ENCODE assay signal across 8 mouse cellular contexts in genomic region chr3:159494709-159495108, GRCm38 (mm10). TPM values are rescaled to one million over a fixed set of nuclear protein-coding genes. Genes with fewer than 3 reads are reported as not detected.
DNase-seq lines count a peak whose midpoint lies in the region; ATAC-seq and TF ChIP-seq lines count a peak whose summit lies in the region.
"Not testable (repeated sequence)": the region's sequence is repeated elsewhere in the genome, so short reads cannot be mapped to it uniquely, and the experiment has no call there.

No protein-coding gene starts in this region.

- TF ChIP-seq CTCF in forebrain, postnatal 0 days (IDR thresholded peaks at IDR 0.05; ENCODE audit: low read depth) = not testable (repeated sequence)

- H3K9me3 ChIP-seq in embryonic facial prominence, embryonic 12.5 days; forebrain, postnatal 0 days (ENCODE audit: low read length); hindbrain, embryonic 12.5 days (replicated peaks); kidney, embryonic 15.5 days (replicated peaks); liver, embryonic 12.5 days (replicated peaks); midbrain, embryonic 11.5 days (ENCODE audit: control insufficient read depth, low read length): not testable (repeated sequence)

- not testable (repeated sequence) for H3K4me1 ChIP-seq in embryonic facial prominence, embryonic 12.5 days; forebrain, postnatal 0 days (ENCODE audit: insufficient read depth); hindbrain, embryonic 12.5 days; kidney, embryonic 15.5 days; liver, embryonic 12.5 days; midbrain, embryonic 11.5 days (ENCODE audit: control insufficient read depth, insufficient read depth, low read length)

- peak overlapping the region; percentile 57; the same call in 1 of the 2 replicates for H3K27ac ChIP-seq in embryonic facial prominence, embryonic 12.5 days
- H3K27ac ChIP-seq in forebrain, postnatal 0 days (ENCODE audit: low read depth, low read length); hindbrain, embryonic 12.5 days; midbrain, embryonic 11.5 days (ENCODE audit: low read depth, low read length): not testable (repeated sequence)
- 0 out of 2 replicates have a peak overlapping the region, but pooled peaks have one; percentile 51 for H3K27ac ChIP-seq in kidney, embryonic 15.5 days
- peak overlapping the region; percentile 36; the same call in 1 of the 2 replicates for H3K27ac ChIP-seq in liver, embryonic 12.5 days

- H3K4me2 ChIP-seq in embryonic facial prominence, embryonic 12.5 days (replicated peaks) = peak overlapping the region; percentile 65
- H3K4me2 ChIP-seq in forebrain, postnatal 0 days (ENCODE audit: low read depth) = peak overlapping the region; percentile 61
- H3K4me2 ChIP-seq in hindbrain, embryonic 12.5 days (replicated peaks) = peak overlapping the region; percentile 64
- peak overlapping the region; percentile 69 for H3K4me2 ChIP-seq in kidney, embryonic 15.5 days
- H3K4me2 ChIP-seq in liver, embryonic 12.5 days = peak overlapping the region; percentile 73
- H3K4me2 ChIP-seq in midbrain, embryonic 11.5 days = peak overlapping the region; percentile 55

- H3K4me3 ChIP-seq in embryonic facial prominence, embryonic 12.5 days = peak overlapping the region; percentile 60
- peak overlapping the region; percentile 43 for H3K4me3 ChIP-seq in forebrain, postnatal 0 days (ENCODE audit: low read depth, low read length)
- H3K4me3 ChIP-seq in hindbrain, embryonic 12.5 days = peak overlapping the region; percentile 50
- H3K4me3 ChIP-seq in kidney, embryonic 15.5 days (replicated peaks) = peak overlapping the region; percentile 63
- peak overlapping the region; percentile 77 for H3K4me3 ChIP-seq in liver, embryonic 12.5 days
- peak overlapping the region; percentile 55 for H3K4me3 ChIP-seq in midbrain, embryonic 11.5 days (ENCODE audit: low read depth, low read length)

- ATAC-seq in embryonic facial prominence, embryonic 12.5 days (ENCODE audit: insufficient number of reproducible peaks, insufficient read depth, low FRiP score, low TSS enrichment) = 0 out of 2 replicates have a peak, but pooled peaks have one; percentile 53
- peak; percentile 21; the same call in 1 of the 2 replicates for ATAC-seq in forebrain, postnatal 0 days
- peak; percentile 70 for ATAC-seq in hindbrain, embryonic 12.5 days (ENCODE audit: low FRiP score)
- 0 out of 2 replicates have a peak, but pooled peaks have one; percentile 19 for ATAC-seq in kidney, embryonic 15.5 days (replicated peaks; ENCODE audit: low FRiP score)
- peak; percentile 48 for ATAC-seq in liver, embryonic 12.5 days
- ATAC-seq in midbrain, embryonic 11.5 days (ENCODE audit: low FRiP score) = peak; percentile 30; the same call in 1 of the 2 replicates

- DNase-seq in CD4-positive, CD25-positive, alpha-beta regulatory T cell, adult 2 months (ENCODE audit: low read depth, low spot score) = peak; percentile 4
- DNase-seq in forebrain, postnatal 0 days; midbrain, embryonic 11.5 days (ENCODE audit: low spot score, missing footprints): not testable (repeated sequence)
- DNase-seq in retina, postnatal 1 day = peak; percentile 2

- peak overlapping the region; percentile 62 for H3K9ac ChIP-seq in embryonic facial prominence, embryonic 12.5 days
- H3K9ac ChIP-seq in forebrain, postnatal 0 days = peak overlapping the region; percentile 47
- peak overlapping the region; percentile 67 for H3K9ac ChIP-seq in hindbrain, embryonic 12.5 days
- H3K9ac ChIP-seq in kidney, embryonic 15.5 days = peak overlapping the region; percentile 61; the same call in 1 of the 2 replicates
- H3K9ac ChIP-seq in liver, embryonic 12.5 days = peak overlapping the region; percentile 84
- H3K9ac ChIP-seq in midbrain, embryonic 11.5 days (ENCODE audit: low read length) = peak overlapping the region; percentile 79

- not testable (repeated sequence) for H3K27me3 ChIP-seq in embryonic facial prominence, embryonic 12.5 days; forebrain, postnatal 0 days (ENCODE audit: insufficient read depth, low read length); hindbrain, embryonic 12.5 days; kidney, embryonic 15.5 days; liver, embryonic 12.5 days (replicated peaks); midbrain, embryonic 11.5 days (ENCODE audit: control insufficient read depth, insufficient read depth, low read length)

- not testable (repeated sequence) for H3K36me3 ChIP-seq in embryonic facial prominence, embryonic 12.5 days; forebrain, postnatal 0 days (ENCODE audit: insufficient read depth); hindbrain, embryonic 12.5 days; kidney, embryonic 15.5 days; liver, embryonic 12.5 days; midbrain, embryonic 11.5 days (ENCODE audit: control insufficient read depth, insufficient read depth, low read length)

RNA-seq across cellular contexts. Expression of gene Depdc1a, which starts 0.5 kb away (rescaled TPM):
- 37.8 and 43.7 TPM in 2 replicates for polyA plus RNA-seq in embryonic facial prominence, embryonic 12.5 days (2016; fragmentation: Nextera tagmentation; extraction: Ambion mirVana)
- total RNA-seq in forebrain, postnatal 0 days (2014; rRNA removed) = 2.6 and 3.0 TPM in 2 replicates
- 1.7 and 2.4 TPM in 2 replicates for polyA plus RNA-seq in forebrain, postnatal 0 days (2015; fragmentation: Nextera tagmentation; extraction: Ambion mirVana)
- polyA plus RNA-seq in hindbrain, embryonic 12.5 days (2016; fragmentation: Nextera tagmentation; extraction: Ambion mirVana) = 20.6 and 22.4 TPM in 2 replicates
- polyA plus RNA-seq in kidney, embryonic 15.5 days (2015; fragmentation: Nextera tagmentation; extraction: Ambion mirVana) = 37.0 and 42.4 TPM in 2 replicates
- polyA plus RNA-seq in liver, embryonic 12.5 days (2016; fragmentation: Nextera tagmentation; extraction: Ambion mirVana) = 27.7 and 28.5 TPM in 2 replicates
- 33.6 and 34.2 TPM in 2 replicates for polyA plus RNA-seq in midbrain, embryonic 11.5 days (2014; fragmentation: Nextera tagmentation; extraction: Ambion mirVana)

Comparison
In these comparisons a context has a peak if more than half of its experiments do, and no peak if none do; other contexts are left out.
1. ATAC-seq: peak in every context shown above with its lines; median percentile 70 in hindbrain, embryonic 12.5 days; 53 in embryonic facial prominence, embryonic 12.5 days; 48 in liver, embryonic 12.5 days; 30 in midbrain, embryonic 11.5 days; 21 in forebrain, postnatal 0 days; 19 in kidney, embryonic 15.5 days.